In the genomic region with DNA sequence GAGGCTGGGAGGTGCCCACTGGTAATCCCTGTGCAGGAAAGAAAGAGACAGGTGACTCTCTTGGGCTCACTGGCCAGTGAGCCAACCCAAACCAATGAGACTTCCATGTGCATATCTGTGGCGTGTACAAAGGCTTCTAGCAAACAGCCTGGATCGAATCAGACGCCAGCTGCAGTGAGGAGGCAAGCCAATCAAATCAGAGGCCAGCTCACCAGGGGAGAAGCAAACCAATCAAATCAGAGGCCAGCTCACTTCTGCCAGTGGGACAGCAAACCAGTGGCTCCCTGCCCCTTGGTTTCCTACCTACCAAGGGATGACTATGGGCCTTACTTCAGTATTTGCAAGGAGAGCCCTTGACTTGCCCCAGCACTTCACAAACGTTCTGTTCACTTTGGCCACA, we compare ENCODE assay signal across 24 mouse cellular contexts. TPM values are rescaled to one million over a fixed set of nuclear protein-coding genes. Genes with fewer than 3 reads are reported as not detected.
DNase-seq lines count a peak whose midpoint lies in the region; ATAC-seq and TF ChIP-seq lines count a peak whose summit lies in the region.
"Had no signal": no experiment of that assay in that cellular context is flagged by ENCODE, and none has a peak within 500 bp of the region (broad histone marks: within the 10 kb centered on the region; RNA-seq: fewer than 3 reads in every experiment).

No protein-coding gene starts in this region.

- no peak for ATAC-seq in embryonic facial prominence, embryonic 13.5 days (ENCODE audit: insufficient number of reproducible peaks, insufficient read depth, low FRiP score, low TSS enrichment, low read depth)
- no peak for ATAC-seq in limb, embryonic 12.5 days (ENCODE audit: insufficient number of reproducible peaks, insufficient read depth, low FRiP score, low TSS enrichment, low read depth)
- ATAC-seq in embryonic facial prominence, embryonic 15.5 days (ENCODE audit: insufficient number of reproducible peaks, low FRiP score, low TSS enrichment, low read depth): no peak
- ATAC-seq: forebrain, embryonic 13.5 days; forebrain, postnatal 0 days; intestine, embryonic 16.5 days; Patski had no signal

- TF ChIP-seq EP300 in MEL (IDR thresholded peaks at IDR 0.05; ENCODE audit: low read depth in 1 of 2, low read length in 2 of 2): no peak

- TF ChIP-seq CTCF in MEL (IDR thresholded peaks at IDR 0.05 in 2 of 3, conservative IDR thresholded peaks at IDR 0.05 in 1 of 3; ENCODE audit: control insufficient read depth in 1 of 3, insufficient read depth in 1 of 3, low read depth in 2 of 3, low read length in 3 of 3, poor library complexity in 1 of 3, severe bottlenecking in 1 of 3): no peak

- no peak overlapping the region for H3K4me3 ChIP-seq in embryonic facial prominence, embryonic 13.5 days
- H3K4me3 ChIP-seq in embryonic facial prominence, embryonic 10.5 days: no peak overlapping the region
- H3K4me3 ChIP-seq in limb, embryonic 12.5 days (replicated peaks): no peak overlapping the region
- no peak overlapping the region for H3K4me3 ChIP-seq in limb, embryonic 10.5 days
- H3K4me3 ChIP-seq in MEL (ENCODE audit: control insufficient read depth in 1 of 2, insufficient read depth in 1 of 2, low read depth in 2 of 2, low read length in 2 of 2): no peak overlapping the region
- H3K4me3 ChIP-seq in embryonic facial prominence, embryonic 15.5 days (replicated peaks): no peak overlapping the region
- H3K4me3 ChIP-seq: embryonic facial prominence, embryonic 12.5 days; forebrain, embryonic 13.5 days; gastrocnemius, adult 2 months; heart, embryonic 13.5 days; hindbrain, embryonic 15.5 days had no signal

- peak overlapping the region; percentile 79; the same call in 1 of the 2 replicates for H3K27ac ChIP-seq in embryonic facial prominence, embryonic 13.5 days
- no peak overlapping the region for H3K27ac ChIP-seq in embryonic facial prominence, embryonic 10.5 days (replicated peaks)
- H3K27ac ChIP-seq in limb, embryonic 12.5 days: peak overlapping the region; percentile 73; the same call in 1 of the 2 replicates
- H3K27ac ChIP-seq in limb, embryonic 10.5 days: no peak overlapping the region
- no peak overlapping the region for H3K27ac ChIP-seq in MEL (ENCODE audit: control insufficient read depth, low read depth, low read length)
- peak overlapping the region; percentile 75 for H3K27ac ChIP-seq in embryonic facial prominence, embryonic 15.5 days (replicated peaks)
- H3K27ac ChIP-seq: forebrain, embryonic 13.5 days; hindbrain, embryonic 15.5 days had no signal

- 66% methylated on average over 4 of the region's 4 CpGs for WGBS in embryonic facial prominence, embryonic 13.5 days
- WGBS in embryonic facial prominence, embryonic 10.5 days: 76% methylated on average over 4 of the region's 4 CpGs
- WGBS in limb, embryonic 12.5 days: 62% methylated on average over 4 of the region's 4 CpGs
- WGBS in limb, embryonic 10.5 days: 78% methylated on average over 4 of the region's 4 CpGs
- WGBS in embryonic facial prominence, embryonic 15.5 days: 76% methylated on average over 4 of the region's 4 CpGs

- no peak overlapping the region for H3K4me2 ChIP-seq in embryonic facial prominence, embryonic 13.5 days
- no peak overlapping the region for H3K4me2 ChIP-seq in limb, embryonic 12.5 days
- no peak overlapping the region for H3K4me2 ChIP-seq in embryonic facial prominence, embryonic 15.5 days (replicated peaks)
- H3K4me2 ChIP-seq: embryonic facial prominence, embryonic 12.5 days; forebrain, embryonic 13.5 days; heart, embryonic 13.5 days; hindbrain, embryonic 15.5 days had no signal

- TF ChIP-seq POLR2A in MEL (IDR thresholded peaks at IDR 0.05; ENCODE audit: control insufficient read depth in 1 of 2, insufficient read depth in 1 of 2, low read depth in 1 of 2, low read length in 2 of 2, poor library complexity in 1 of 2): no peak

- TF ChIP-seq RAD21 in MEL (IDR thresholded peaks at IDR 0.05; ENCODE audit: low read depth, low read length): no peak

- no peaks in the 10 kb centered on the region for H3K9me3 ChIP-seq in embryonic facial prominence, embryonic 13.5 days
- H3K9me3 ChIP-seq in embryonic facial prominence, embryonic 10.5 days: no peaks in the 10 kb centered on the region
- H3K9me3 ChIP-seq in limb, embryonic 12.5 days: no peaks in the 10 kb centered on the region
- H3K9me3 ChIP-seq in limb, embryonic 10.5 days (replicated peaks): no peaks in the 10 kb centered on the region
- H3K9me3 ChIP-seq in MEL (replicated peaks; ENCODE audit: insufficient read depth, low read length): no peaks in the 10 kb centered on the region
- no peaks in the 10 kb centered on the region for H3K9me3 ChIP-seq in embryonic facial prominence, embryonic 15.5 days (replicated peaks)
- H3K9me3 ChIP-seq: embryonic facial prominence, embryonic 12.5 days; forebrain, embryonic 13.5 days; heart, embryonic 13.5 days; hindbrain, embryonic 15.5 days had no signal

- H3K4me1 ChIP-seq in embryonic facial prominence, embryonic 13.5 days: peaks cover 14% of the 10 kb centered on the region
- peaks cover 21% of the 10 kb centered on the region for H3K4me1 ChIP-seq in embryonic facial prominence, embryonic 10.5 days
- H3K4me1 ChIP-seq in limb, embryonic 12.5 days (replicated peaks): peaks cover 15% of the 10 kb centered on the region
- H3K4me1 ChIP-seq in limb, embryonic 10.5 days: peaks cover 28% of the 10 kb centered on the region
- peaks cover 30 to 31% of the 10 kb centered on the region in 2 experiments for H3K4me1 ChIP-seq in MEL (ENCODE audit: control insufficient read depth in 1 of 2, insufficient read depth in 2 of 2, low read length in 2 of 2)
- H3K4me1 ChIP-seq in embryonic facial prominence, embryonic 15.5 days: peaks cover 12% of the 10 kb centered on the region
- H3K4me1 ChIP-seq: forebrain, embryonic 13.5 days; hindbrain, embryonic 15.5 days had no signal

- no peaks in the 10 kb centered on the region for H3K27me3 ChIP-seq in embryonic facial prominence, embryonic 13.5 days
- H3K27me3 ChIP-seq in embryonic facial prominence, embryonic 10.5 days (replicated peaks; ENCODE audit: low read depth, poor library complexity, severe bottlenecking): no peaks in the 10 kb centered on the region
- no peaks in the 10 kb centered on the region for H3K27me3 ChIP-seq in limb, embryonic 12.5 days
- no peaks in the 10 kb centered on the region for H3K27me3 ChIP-seq in limb, embryonic 10.5 days (ENCODE audit: low read depth, poor library complexity, severe bottlenecking)
- H3K27me3 ChIP-seq in MEL (ENCODE audit: control insufficient read depth in 1 of 2, insufficient read depth in 2 of 2, low read length in 2 of 2): no peaks in the 10 kb centered on the region
- H3K27me3 ChIP-seq in embryonic facial prominence, embryonic 15.5 days: no peaks in the 10 kb centered on the region
- H3K27me3 ChIP-seq: embryonic facial prominence, embryonic 12.5 days; forebrain, embryonic 13.5 days; heart, embryonic 13.5 days; hindbrain, embryonic 15.5 days; Patski had no signal

- H3K79me2 ChIP-seq in MEL (ENCODE audit: control insufficient read depth, insufficient read depth, low read length, poor library complexity): no peaks in the 10 kb centered on the region

- DNase-seq in embryonic facial prominence, embryonic 10.5 days (ENCODE audit: low spot score): no peak
- no peak for DNase-seq in limb, embryonic 10.5 days (ENCODE audit: low spot score)
- peak; percentile 43 for DNase-seq in MEL (ENCODE audit: low read depth, low spot score)
- DNase-seq in thymus, postnatal 4 days: no peak
- DNase-seq in thymus, postnatal 25 days: no peak
- DNase-seq: adrenal gland, adult 2 months; adrenal gland, postnatal 25 days; cerebellum, adult 18-20 months; cerebellum, postnatal 14 days; embryo, embryonic 11 days; forebrain, postnatal 0 days; gastrocnemius, adult 2 months; gastrocnemius, postnatal 25 days; heart, adult 18-20 months; heart, postnatal 36 days had no signal

- H3K9ac ChIP-seq in embryonic facial prominence, embryonic 13.5 days: no peak overlapping the region
- H3K9ac ChIP-seq in limb, embryonic 12.5 days (replicated peaks): no peak overlapping the region
- no peak overlapping the region for H3K9ac ChIP-seq in MEL (ENCODE audit: control insufficient read depth, low read depth, low read length, poor library complexity, severe bottlenecking)
- no peak overlapping the region for H3K9ac ChIP-seq in embryonic facial prominence, embryonic 15.5 days
- H3K9ac ChIP-seq: embryonic facial prominence, embryonic 12.5 days; forebrain, embryonic 13.5 days; forebrain, postnatal 0 days; heart, embryonic 13.5 days; hindbrain, embryonic 15.5 days had no signal

- no peaks in the 10 kb centered on the region for H3K36me3 ChIP-seq in embryonic facial prominence, embryonic 13.5 days
- no peaks in the 10 kb centered on the region for H3K36me3 ChIP-seq in embryonic facial prominence, embryonic 10.5 days (replicated peaks)
- no peaks in the 10 kb centered on the region for H3K36me3 ChIP-seq in limb, embryonic 12.5 days
- no peaks in the 10 kb centered on the region for H3K36me3 ChIP-seq in limb, embryonic 10.5 days
- peaks cover 0 to 22% of the 10 kb centered on the region in 2 experiments; a peak in 2 of 4 replicates for H3K36me3 ChIP-seq in MEL (ENCODE audit: control insufficient read depth in 1 of 2, insufficient read depth in 2 of 2, low read length in 2 of 2)
- no peaks in the 10 kb centered on the region for H3K36me3 ChIP-seq in embryonic facial prominence, embryonic 15.5 days
- H3K36me3 ChIP-seq: embryonic facial prominence, embryonic 12.5 days; heart, embryonic 13.5 days; hindbrain, embryonic 15.5 days had no signal

RNA-seq across cellular contexts. Expression of a gene that starts 23.5 kb away (rescaled TPM):
- polyA plus RNA-seq in embryonic facial prominence, embryonic 13.5 days (2015; fragmentation: Nextera tagmentation; extraction: Ambion mirVana): 70.5 and 73.8 TPM in 2 replicates
- 87.6 and 100 TPM in 2 replicates for polyA plus RNA-seq in embryonic facial prominence, embryonic 10.5 days (2016; fragmentation: Nextera tagmentation; extraction: Ambion mirVana)
- polyA plus RNA-seq in limb, embryonic 12.5 days (2016; fragmentation: Nextera tagmentation; extraction: Ambion mirVana): 70.2 and 71.1 TPM in 2 replicates
- 84.5 and 96.4 TPM in 2 replicates for polyA plus RNA-seq in limb, embryonic 10.5 days (2016; fragmentation: Nextera tagmentation; extraction: Ambion mirVana)
- total RNA-seq in MEL (2012; rRNA removed): 50.0 and 57.4 TPM in 2 replicates
- 10 to 100 TPM in 1 of 2 experiments, not detected in 1; 71.3 TPM for polyA plus RNA-seq in MEL (2012; ENCODE audit: insufficient read depth in 1 of 2, insufficient read length in 2 of 2, low read depth in 1 of 2, low replicate concordance in 2 of 2, missing spikeins in 1 of 2)
- polyA plus RNA-seq in embryonic facial prominence, embryonic 15.5 days (2015; fragmentation: Nextera tagmentation; extraction: Ambion mirVana): 67.0 and 67.6 TPM in 2 replicates

RNA-seq across cellular contexts. Expression of a gene that starts 46.9 kb away (rescaled TPM):
- polyA plus RNA-seq in embryonic facial prominence, embryonic 13.5 days (2015; fragmentation: Nextera tagmentation; extraction: Ambion mirVana): 5.4 and 6.1 TPM in 2 replicates
- polyA plus RNA-seq in embryonic facial prominence, embryonic 10.5 days (2016; fragmentation: Nextera tagmentation; extraction: Ambion mirVana): 0.47 and 0.61 TPM in 2 replicates
- polyA plus RNA-seq in limb, embryonic 12.5 days (2016; fragmentation: Nextera tagmentation; extraction: Ambion mirVana): 1.1 and 1.9 TPM in 2 replicates
- polyA plus RNA-seq in limb, embryonic 10.5 days (2016; fragmentation: Nextera tagmentation; extraction: Ambion mirVana): 0.16 and 0.23 TPM in 2 replicates
- total RNA-seq in MEL (2012; rRNA removed): 2.6 and 5.6 TPM in 2 replicates
- polyA plus RNA-seq in MEL (2012; ENCODE audit: insufficient read depth in 1 of 2, insufficient read length in 2 of 2, low read depth in 1 of 2, low replicate concordance in 2 of 2, missing spikeins in 1 of 2): 1 to 10 TPM in 1 of 2 experiments, not detected in 1; 4.1 TPM
- 21.4 and 25.0 TPM in 2 replicates for polyA plus RNA-seq in embryonic facial prominence, embryonic 15.5 days (2015; fragmentation: Nextera tagmentation; extraction: Ambion mirVana)
- polyA plus RNA-seq: Patski had no signal

Comparison
In these comparisons a context has a peak if more than half of its experiments do, and no peak if none do; other contexts are left out.
1. H3K27ac ChIP-seq: peak in embryonic facial prominence, embryonic 13.5 days (single experiment), limb, embryonic 12.5 days (single experiment) and embryonic facial prominence, embryonic 15.5 days (single experiment); none in embryonic facial prominence, embryonic 10.5 days (single experiment), limb, embryonic 10.5 days (single experiment) and MEL (single experiment).